Mouse (Mus musculus) left cerebral cortex, adult 2 months (tissue): ENCODE data around the gene Mup21. TPM values are rescaled to one million over a fixed set of nuclear protein-coding genes. Genes with fewer than 3 reads are reported as not detected.
"Not testable (repeated sequence)": the region's sequence is repeated elsewhere in the genome, so short reads cannot be mapped to it uniquely, and the experiment has no call there.

Experiments
- DNase-seq, 2 experiments: peaks; one replicate each; pipeline ENCODE4 v3.0.0; 2021 to 2022; ENCODE audit warnings: low spot score in 2 of 2, mixed read lengths in 1 of 2; ENCODE audit errors: extremely low spot score in 1 of 2
- H3K27ac ChIP-seq: fragments of 200-600 bp; 2 replicates; pipeline ENCODE4 v1.8.1; 2022
- H3K4me3 ChIP-seq: fragments of 200-600 bp; 2 replicates; pipeline ENCODE4 v1.8.1; 2022
- CTCF ChIP-seq: fragments of 200-600 bp; IDR thresholded peaks from 2 replicates; pipeline ENCODE4 v1.8.1; 2022; ENCODE audit warnings: antibody characterized with exemption, mild to moderate bottlenecking, moderate library complexity
- intact Hi-C: fragments of 180-260 bp; cut with DNase I; formaldehyde crosslinking; loops from one replicate; pipeline ENCODE4 v1.15.1; 2025
- long read RNA-seq, 2 experiments: library from polyadenylated mRNA; stranded (forward); transcript quantifications; one replicate each; pipeline ENCODE4 v2.0.0; 2021; ENCODE audit warnings: borderline mapping rate in 2 of 2
- total RNA-seq, 2 experiments: library from RNA; stranded (reverse); gene quantifications; 2 replicates each; pipeline ENCODE4 v1.2.3; 2021

Mup21 gene
- total RNA-seq, result not detected
- long read RNA-seq, experiment 1, result 0 reads
- long read RNA-seq, experiment 2, result 0 reads

DNA sequence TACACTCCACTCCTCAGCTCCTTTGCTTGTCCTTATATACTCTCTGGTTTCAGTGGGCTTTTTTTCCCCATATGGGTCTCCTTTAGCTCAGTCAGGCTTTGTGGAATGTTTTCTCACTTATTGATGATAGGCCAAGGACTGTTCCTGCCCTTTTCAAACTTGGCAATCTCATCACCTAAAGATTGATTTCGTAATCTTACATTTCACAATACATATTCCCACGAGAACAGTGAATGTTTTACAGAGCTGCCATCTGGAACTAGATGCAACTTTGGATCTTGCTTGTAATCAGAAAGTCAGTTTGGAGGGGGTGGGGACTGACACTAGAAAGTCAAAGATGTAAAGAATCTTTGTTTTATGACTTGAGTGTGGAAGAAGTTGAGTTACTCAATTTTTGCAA, at the start of gene Mup21:
Mup21 (minus strand) TSS at position 53 of the 400 bp plus-strand sequence.
- TF ChIP-seq CTCF, result no peak
- DNase-seq, result no peak
- no peak within 1 kb of the TSS for H3K27ac ChIP-seq
- intact Hi-C loops, result no loop called here
- no peak within 1 kb of the TSS for H3K4me3 ChIP-seq

DNA sequence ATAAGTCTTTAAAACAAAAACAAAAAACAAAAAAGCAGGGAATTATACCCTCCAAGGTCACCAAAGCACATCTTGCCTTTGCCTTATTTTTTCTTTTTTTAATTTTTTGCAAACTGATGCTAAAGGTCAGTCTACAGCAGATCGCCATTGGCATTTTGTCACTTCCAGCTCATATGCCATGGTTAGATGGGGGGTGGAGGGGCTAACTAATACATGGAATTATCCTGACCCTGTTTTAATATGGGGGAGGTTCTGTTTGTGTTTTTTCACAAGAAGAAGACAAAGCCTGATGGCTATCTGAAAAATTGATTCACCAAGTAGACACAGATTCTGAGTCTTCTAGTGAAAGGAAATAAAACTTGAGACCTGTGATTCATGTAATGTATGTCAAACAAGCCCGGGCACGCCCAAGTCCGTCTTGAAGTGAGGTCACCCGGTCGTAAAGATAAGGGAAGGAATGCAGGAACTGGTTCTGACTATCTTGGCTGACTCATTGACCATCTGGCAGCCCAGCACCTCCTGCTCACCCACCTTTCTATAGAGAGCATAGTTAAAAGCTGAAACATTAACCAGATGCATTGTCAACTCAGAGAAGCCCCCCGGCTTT, 49.4 kb upstream of the Mup21 start:
- intact Hi-C loops, result no loop called here
- Histone ChIP-seq H3K4me3 (no peak overlapping the region), H3K27ac (no peak overlapping the region)

DNA sequence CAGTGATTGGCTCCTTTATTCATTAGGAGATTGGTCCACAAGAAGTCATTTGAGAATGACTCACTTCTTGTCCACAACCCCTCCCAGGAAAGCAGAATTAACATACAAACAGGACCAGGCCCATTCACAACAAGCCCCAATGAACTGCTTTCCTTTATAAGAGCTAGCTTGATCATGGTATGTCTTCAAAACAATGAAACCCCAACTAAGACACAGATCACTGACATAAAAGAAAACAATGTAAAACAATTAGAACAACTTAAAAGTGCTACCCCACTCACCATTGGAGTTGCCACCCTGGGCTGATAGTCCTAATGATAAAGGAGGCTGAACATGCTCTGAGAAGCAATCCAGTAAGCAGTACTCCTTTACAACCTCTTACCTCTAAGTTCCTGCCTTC, 38.1 kb upstream of the Mup21 start:
- TF ChIP-seq CTCF, result no peak
- DNase-seq, result no peak
- intact Hi-C loops, result no loop called here
- no peak overlapping the region for H3K4me3 ChIP-seq
- no peak overlapping the region for H3K27ac ChIP-seq

More for the DNA sequence above, 49.4 kb upstream of the Mup21 start:
- no peak for TF ChIP-seq CTCF
- DNase-seq, result no peak

GRCm38 (mm10) chr4:62177282-62177681, 26.6 kb upstream of the Mup21 start:
- intact Hi-C loops, result no loop called here
- Histone ChIP-seq H3K27ac (no peak overlapping the region), H3K4me3 (no peak overlapping the region)
- TF ChIP-seq CTCF, result peak; percentile 79
- peak in 1 of 2 experiments; percentile 46 for DNase-seq

GRCm38 (mm10) chr4:62174471-62174870, 23.8 kb upstream of the Mup21 start:
- TF ChIP-seq CTCF, result no peak
- no peak for DNase-seq
- intact Hi-C loops, result no loop called here
- H3K27ac ChIP-seq, result no peak overlapping the region
- no peak overlapping the region for H3K4me3 ChIP-seq

DNA sequence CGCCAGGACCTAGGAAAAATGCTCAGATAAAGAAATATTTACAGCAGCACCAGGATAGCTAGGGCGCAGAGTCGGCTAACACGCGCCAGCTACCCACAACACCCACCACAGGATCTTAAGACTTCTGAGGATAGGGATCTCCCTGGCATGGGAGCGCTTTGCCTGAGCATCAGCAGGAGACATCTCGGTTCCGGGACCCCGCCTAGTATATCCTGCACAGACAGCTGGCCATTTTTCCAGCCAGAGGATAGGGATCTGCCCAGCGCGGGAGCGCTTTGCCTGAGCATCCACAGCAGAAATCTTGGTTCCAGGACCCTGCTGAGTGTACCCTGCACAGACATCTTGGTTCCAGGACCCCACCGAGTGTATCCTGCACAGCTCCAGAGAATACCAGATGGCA, 17.0 kb upstream of the Mup21 start:
- H3K4me3 ChIP-seq, intact Hi-C loops, H3K27ac ChIP-seq, DNase-seq: not testable (repeated sequence)

- intact Hi-C loops, result loop anchor here (5.0 kb wide), 1 partner anchor 71 kb away; the partner anchor contains the start of gene Mup3
- no peak for DNase-seq
- TF ChIP-seq CTCF, result no peak
- Histone ChIP-seq H3K27ac (no peak overlapping the region), H3K4me3 (no peak overlapping the region)
Observed at GRCm38 (mm10) chr4:62158401-62158800, 7.7 kb upstream of the Mup21 start.

DNA sequence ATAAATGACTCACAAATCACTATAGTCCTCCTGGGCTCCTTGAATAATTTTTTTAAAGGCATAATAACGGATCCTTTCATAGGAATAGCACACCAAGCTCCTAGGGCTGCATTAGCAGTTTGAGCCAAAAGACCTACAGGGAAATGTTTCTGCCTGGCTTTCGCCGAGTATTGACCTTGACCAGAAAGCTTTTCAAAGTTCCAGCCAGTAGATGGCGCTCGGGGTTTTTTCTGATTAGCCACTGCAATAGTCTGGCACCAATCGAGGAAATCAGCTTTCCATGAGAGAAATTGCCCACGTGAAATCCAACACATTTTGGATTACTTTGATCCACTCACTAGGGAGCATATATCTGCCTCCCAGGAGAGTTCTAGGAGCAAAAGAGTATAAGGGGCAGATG, 17.0 kb downstream of the Mup21 start:
- TF ChIP-seq CTCF, result peak; percentile 53
- intact Hi-C loops, result loop anchor here (5.0 kb wide), 1 partner anchor 94 kb away; no protein-coding TSS in a partner anchor
- Histone ChIP-seq H3K4me3 (no peak overlapping the region), H3K27ac (no peak overlapping the region)
- peak; percentile 22 to 31 for DNase-seq

DNA sequence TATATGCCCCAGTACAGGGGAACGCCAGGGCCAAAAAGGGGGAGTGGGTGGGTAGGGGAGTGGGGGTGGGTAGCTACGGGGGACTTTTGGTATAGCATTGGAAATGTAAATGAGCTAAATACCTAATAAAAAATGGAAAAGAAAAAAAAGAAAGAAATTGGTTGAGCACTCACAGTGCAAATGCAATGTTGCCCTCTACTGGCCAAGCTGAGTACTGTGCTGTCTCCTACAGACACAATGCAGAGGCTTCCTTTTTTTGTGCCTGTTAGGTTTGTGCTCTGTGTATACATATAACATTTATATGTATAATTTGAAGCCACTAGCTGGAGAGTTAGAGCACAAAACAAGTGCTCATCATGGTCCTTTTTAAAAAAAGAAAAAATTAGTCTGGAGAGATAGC, 47.3 kb downstream of the Mup21 start:
- H3K4me3 ChIP-seq, H3K27ac ChIP-seq, intact Hi-C loops: not testable (repeated sequence)
- TF ChIP-seq CTCF, result peak; percentile 76
- DNase-seq, result peak; percentile 11 to 25

Other genes starting within 250 kb of the Mup21 start
- not detected for gene Mup20, start 96.7 kb downstream of the Mup21 start, total RNA-seq
- not detected for gene Mup3, start 63.5 kb downstream of the Mup21 start, total RNA-seq
- 10 to 100 TPM; 20.6 TPM for gene Zfp37, start 80.2 kb upstream of the Mup21 start, total RNA-seq
- gene Slc31a2, start 111.7 kb upstream of the Mup21 start, total RNA-seq, result 1 to 10 TPM; 8.0 to 8.4 TPM
- gene Fkbp15, start 209.7 kb upstream of the Mup21 start, total RNA-seq, result 10 to 100 TPM; 35.1 to 41.0 TPM
- gene Slc31a1, start 209.9 kb upstream of the Mup21 start, total RNA-seq, result 10 to 100 TPM; 11.8 to 12.9 TPM